Mouse (Mus musculus) small intestine, adult 10 weeks (tissue): ENCODE results near the gene Lonp1. TPM values are rescaled to one million over a fixed set of nuclear protein-coding genes. Genes with fewer than 3 reads are reported as not detected.

Experiments used
- polyA plus RNA-seq: library from polyadenylated mRNA; stranded (reverse); fragments of 350-450 nt; fragmentation: Illumina TruSeq; extraction: RNeasy Lipid Tissue Mini Kit (QIAGEN cat#74804); gene quantifications from one replicate; pipeline ENCODE4 v1.2.3, GENCODE M21; 2014; ENCODE audit warnings: low replicate concordance

Lonp1 gene
- polyA plus RNA-seq: 1.2 TPM

GRCm38 (mm10) chr17:56626754-56627470 is at the start of gene Lonp1:
Gene Lonp1, minus strand, starts transcription at chr17:56626887.

GRCm38 (mm10) chr17:56672941-56673646 is 46.4 kb upstream of the Lonp1 start, which contains the start of gene Ranbp3:
Gene Ranbp3, plus strand, starts transcription at chr17:56673294.

GRCm38 (mm10) chr17:56627530-56628277 is 1.0 kb upstream of the Lonp1 start, which contains the start of gene Catsperd:
Gene Catsperd, plus strand, starts transcription at chr17:56628143.

GRCm38 (mm10) chr17:56613236-56613844 is 13.3 kb downstream of the Lonp1 start, which contains the start of gene Rpl36:
Gene Rpl36, plus strand, starts transcription at chr17:56613416.

GRCm38 (mm10) chr17:56609452-56610171 is 17.1 kb downstream of the Lonp1 start, which contains the start of gene 2410015M20Rik:
Gene 2410015M20Rik, minus strand, starts transcription at chr17:56609771.

GRCm38 (mm10) chr17:56584257-56585130 is 42.2 kb downstream of the Lonp1 start, which contains the start of the genes Safb2 and Safb:
Gene Safb2, minus strand, starts transcription at chr17:56584585.
Gene Safb, plus strand, starts transcription at chr17:56584825.

Other genes with a start within 250 kb of the Lonp1 start
- gene Ptprs, start 150.4 kb downstream of the Lonp1 start, polyA plus RNA-seq: 0.37 TPM
- gene Znrf4, start 114.5 kb downstream of the Lonp1 start, polyA plus RNA-seq: not detected
- 0.45 TPM for gene Gm20219, start 72.5 kb downstream of the Lonp1 start, polyA plus RNA-seq
- 33.0 TPM for gene Safb2, start 42.3 kb downstream of the Lonp1 start, polyA plus RNA-seq
- gene Safb, start 42.1 kb downstream of the Lonp1 start, polyA plus RNA-seq: 8.7 TPM
- gene 2410015M20Rik, start 17.1 kb downstream of the Lonp1 start, polyA plus RNA-seq: 1.7 TPM
- gene Rpl36, start 13.5 kb downstream of the Lonp1 start, polyA plus RNA-seq: not detected
- gene Catsperd, start 1.3 kb upstream of the Lonp1 start, polyA plus RNA-seq: 0.26 TPM
- gene Ranbp3, start 46.4 kb upstream of the Lonp1 start, polyA plus RNA-seq: 0.89 TPM
- gene Ndufa11, start 90.9 kb upstream of the Lonp1 start, polyA plus RNA-seq: not detected
- gene Vmac, start 91.1 kb upstream of the Lonp1 start, polyA plus RNA-seq: 3.3 TPM
- gene Nrtn, start 130.6 kb upstream of the Lonp1 start, polyA plus RNA-seq: not detected
- 1.4 TPM for gene Dus3l, start 137.9 kb upstream of the Lonp1 start, polyA plus RNA-seq
- not detected for gene Prr22, start 143.4 kb upstream of the Lonp1 start, polyA plus RNA-seq
- gene Rfx2, start 204.1 kb upstream of the Lonp1 start, polyA plus RNA-seq: 0.11 TPM
- not detected for gene Acsbg2, start 247.6 kb upstream of the Lonp1 start, polyA plus RNA-seq
- gene 1700061G19Rik, start 248.6 kb upstream of the Lonp1 start, polyA plus RNA-seq: not detected